Mouse (Mus musculus) lung, adult 2 months (tissue): ENCODE data around the gene Coq4.

ENCODE experiments used
- CTCF ChIP-seq: fragments of 200-500 bp; IDR thresholded peaks from 2 replicates; pipeline ENCODE4 v1.5.1; 2011; ENCODE audit warnings: mild to moderate bottlenecking, low read length, control low read depth; ENCODE audit not compliant: insufficient read depth
- POLR2A ChIP-seq: fragments of 200-500 bp; IDR thresholded peaks from 2 replicates; pipeline ENCODE4 v1.6.1; 2011; ENCODE audit warnings: low read depth, mild to moderate bottlenecking, control low read depth, low read length, borderline replicate concordance; ENCODE audit errors: extremely low read depth

- TF ChIP-seq POLR2A (no peak), CTCF (no peak)
Measured at GRCm38 (mm10) chr2:29833796-29834195, 46.5 kb downstream of the Coq4 start.
